Mouse (Mus musculus): ENCODE data around the gene Cc2d1b.

DNA sequence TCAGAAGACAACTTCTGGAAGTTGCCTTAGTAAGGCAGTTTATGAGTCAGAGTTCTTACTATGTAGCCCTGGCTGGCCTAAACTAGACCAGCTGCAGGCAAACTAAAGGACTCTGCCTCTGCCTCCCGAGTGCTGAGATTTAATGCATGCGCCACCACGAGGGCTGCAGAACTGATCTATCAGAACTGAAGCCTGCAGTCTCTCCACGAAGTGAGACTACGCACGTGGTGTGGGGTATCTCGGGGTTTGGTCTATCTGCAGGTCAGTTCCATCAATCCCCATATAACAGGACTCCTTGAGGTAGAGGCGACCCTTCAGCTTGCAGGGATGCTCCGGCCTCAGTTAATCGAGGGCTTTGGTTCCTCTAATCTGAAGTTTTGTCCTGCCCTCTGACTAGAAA is 575 bp upstream of the Cc2d1b start:
- TF ChIP-seq CTCF (IDR thresholded peaks at IDR 0.05; ENCODE audit: extremely low read depth, insufficient read depth, low read length) (no peak), POLR2A (IDR thresholded peaks at IDR 0.05; ENCODE audit: extremely low read depth, insufficient read depth, low read length) (no peak)
